Mouse (Mus musculus) kidney, embryonic 14.5 days (tissue): Measurements from ENCODE around the gene Aaas. TPM values are rescaled to one million over a fixed set of nuclear protein-coding genes. Genes with fewer than 3 reads are reported as not detected.
A peak's percentile ranks its signal among the peaks of the same experiment; 100 is the strongest.

Source experiments
- ATAC-seq: fragments of 200-750 bp; cut with Nextera tagmentation; 2 replicates; pipeline ENCODE4 v1.8.0; 2017; ENCODE audit warnings: moderate number of reproducible peaks, mild to moderate bottlenecking, moderate TSS enrichment, moderate library complexity; ENCODE audit not compliant: low FRiP score, low TSS enrichment
- H3K27ac ChIP-seq: fragments of 300-500 bp; sonication (generic); 2 replicates; pipeline ENCODE4 v1.5.1; 2014; ENCODE audit warnings: low read depth, mild to moderate bottlenecking, low read length, moderate library complexity, mixed read lengths
- H3K27me3 ChIP-seq: fragments of 300-500 bp; sonication (generic); 2 replicates; pipeline ENCODE4 v1.6.1; 2014; ENCODE audit warnings: mild to moderate bottlenecking, low read length; ENCODE audit not compliant: control insufficient read depth, insufficient read depth
- H3K36me3 ChIP-seq: fragments of 300-500 bp; sonication (generic); 2 replicates; pipeline ENCODE4 v1.6.1; 2014; ENCODE audit warnings: low read length, mixed read lengths; ENCODE audit not compliant: control insufficient read depth, insufficient read depth
- H3K4me1 ChIP-seq: fragments of 300-500 bp; sonication (generic); 2 replicates; pipeline ENCODE4 v1.6.1; 2014; ENCODE audit warnings: low read length, mixed read lengths; ENCODE audit not compliant: control insufficient read depth, insufficient read depth
- H3K4me2 ChIP-seq: fragments of 300-500 bp; sonication (generic); replicated peaks from 2 replicates; pipeline ENCODE4 v1.6.1; 2014; ENCODE audit warnings: low read depth, mild to moderate bottlenecking, low read length
- H3K4me3 ChIP-seq: fragments of 300-500 bp; sonication (generic); 2 replicates; pipeline ENCODE4 v1.5.1; 2014; ENCODE audit warnings: mild to moderate bottlenecking, low read length
- H3K9ac ChIP-seq: fragments of 300-500 bp; sonication (generic); 2 replicates; pipeline ENCODE4 v1.6.1; 2014; ENCODE audit warnings: low read depth, mild to moderate bottlenecking, low read length, moderate library complexity
- H3K9me3 ChIP-seq: fragments of 300-500 bp; sonication (generic); 2 replicates; pipeline ENCODE4 v1.6.1; 2016; ENCODE audit warnings: low read length; ENCODE audit not compliant: control insufficient read depth
- WGBS: fragments of 180-500 bp; shearing (Covaris S2); extraction: QIAGEN DNeasy Blood & Tissue Kit; methylation state at CpG from one replicate; pipeline ENCODE4 v1.1.7; 2014; 5-methylcytosine and 5-hydroxymethylcytosine counted together
- polyA plus RNA-seq: library from polyadenylated mRNA; unstranded; fragments of >200 nt; fragmentation: Nextera tagmentation; extraction: Ambion mirVana; gene quantifications from 2 replicates; pipeline ENCODE4 v1.2.1, GENCODE M21; 2014

Aaas gene
- polyA plus RNA-seq, 1 experiment from 2014 or later, result 84.7 TPM

DNA sequence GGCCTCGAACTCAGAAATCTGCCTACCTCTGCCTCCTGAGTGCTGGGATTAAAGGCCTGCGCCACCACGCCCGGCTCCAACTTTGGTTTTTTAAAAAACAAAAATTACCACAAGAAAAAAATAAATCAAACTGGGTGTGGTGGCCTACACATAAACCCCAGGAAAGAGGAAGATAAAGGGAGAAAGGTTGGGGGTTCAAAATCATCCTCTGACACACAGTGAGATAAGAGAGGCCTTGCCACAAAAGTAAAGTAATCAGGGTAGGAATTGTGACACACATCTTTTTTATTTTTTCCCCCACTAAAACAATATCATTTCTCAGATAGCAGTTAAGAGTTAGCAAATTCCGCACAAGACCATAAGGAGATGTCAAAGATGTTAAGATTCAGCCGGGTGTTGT, 33.1 kb upstream of the Aaas start:
- no peak overlapping the region for H3K27ac ChIP-seq
- H3K9ac ChIP-seq, result no peak overlapping the region
- H3K9me3 ChIP-seq, result no peaks in the 10 kb centered on the region
- 0 out of 2 replicates have a peak, but pooled peaks cover 5% of the 10 kb centered on the region for H3K4me1 ChIP-seq
- H3K4me3 ChIP-seq, result no peak overlapping the region
- H3K4me2 ChIP-seq, result no peak overlapping the region
- WGBS, result 68% methylated on average over 6 of the region's 6 CpGs
- no peak for ATAC-seq
- no peaks in the 10 kb centered on the region for H3K27me3 ChIP-seq
- no peaks in the 10 kb centered on the region for H3K36me3 ChIP-seq

GRCm38 (mm10) chr15:102381575-102381974, 31.0 kb upstream of the Aaas start:
- H3K36me3 ChIP-seq, result no peaks in the 10 kb centered on the region
- no peak overlapping the region for H3K9ac ChIP-seq
- WGBS, result 3% methylated on average over 7 of the region's 7 CpGs
- H3K9me3 ChIP-seq, result no peaks in the 10 kb centered on the region
- H3K27me3 ChIP-seq, result no peaks in the 10 kb centered on the region
- no peak overlapping the region for H3K4me2 ChIP-seq
- peak; percentile 54 for ATAC-seq
- H3K4me3 ChIP-seq, result no peak overlapping the region
- no peak overlapping the region for H3K27ac ChIP-seq
- H3K4me1 ChIP-seq, result peaks cover 17% of the 10 kb centered on the region

GRCm38 (mm10) chr15:102377810-102378262, 27.3 kb upstream of the Aaas start:
- peak overlapping the region; percentile 87 for H3K4me2 ChIP-seq
- H3K9ac ChIP-seq, result peak overlapping the region; percentile 23; the same call in 1 of the 2 replicates
- no peaks in the 10 kb centered on the region for H3K36me3 ChIP-seq
- WGBS, result 7% methylated on average over 10 of the region's 10 CpGs
- ATAC-seq, result peak; percentile 33; the same call in 1 of the 2 replicates
- H3K27me3 ChIP-seq, result no peaks in the 10 kb centered on the region
- H3K9me3 ChIP-seq, result no peaks in the 10 kb centered on the region
- peak overlapping the region; percentile 68 for H3K27ac ChIP-seq
- H3K4me3 ChIP-seq, result no peak overlapping the region
- H3K4me1 ChIP-seq, result peaks cover 24% of the 10 kb centered on the region

GRCm38 (mm10) chr15:102377163-102377543, 26.6 kb upstream of the Aaas start:
- Histone ChIP-seq H3K9me3 (no peaks in the 10 kb centered on the region), H3K4me2 (peak overlapping the region; percentile 87), H3K36me3 (no peaks in the 10 kb centered on the region), H3K4me3 (peak overlapping the region; percentile 47), H3K9ac (peak overlapping the region; percentile 67), H3K27me3 (no peaks in the 10 kb centered on the region), H3K27ac (peak overlapping the region; percentile 76; the same call in 1 of the 2 replicates), H3K4me1 (peaks cover 24% of the 10 kb centered on the region)
- under 1% methylated on average over 7 of the region's 7 CpGs for WGBS
- ATAC-seq, result peak; percentile 73

DNA sequence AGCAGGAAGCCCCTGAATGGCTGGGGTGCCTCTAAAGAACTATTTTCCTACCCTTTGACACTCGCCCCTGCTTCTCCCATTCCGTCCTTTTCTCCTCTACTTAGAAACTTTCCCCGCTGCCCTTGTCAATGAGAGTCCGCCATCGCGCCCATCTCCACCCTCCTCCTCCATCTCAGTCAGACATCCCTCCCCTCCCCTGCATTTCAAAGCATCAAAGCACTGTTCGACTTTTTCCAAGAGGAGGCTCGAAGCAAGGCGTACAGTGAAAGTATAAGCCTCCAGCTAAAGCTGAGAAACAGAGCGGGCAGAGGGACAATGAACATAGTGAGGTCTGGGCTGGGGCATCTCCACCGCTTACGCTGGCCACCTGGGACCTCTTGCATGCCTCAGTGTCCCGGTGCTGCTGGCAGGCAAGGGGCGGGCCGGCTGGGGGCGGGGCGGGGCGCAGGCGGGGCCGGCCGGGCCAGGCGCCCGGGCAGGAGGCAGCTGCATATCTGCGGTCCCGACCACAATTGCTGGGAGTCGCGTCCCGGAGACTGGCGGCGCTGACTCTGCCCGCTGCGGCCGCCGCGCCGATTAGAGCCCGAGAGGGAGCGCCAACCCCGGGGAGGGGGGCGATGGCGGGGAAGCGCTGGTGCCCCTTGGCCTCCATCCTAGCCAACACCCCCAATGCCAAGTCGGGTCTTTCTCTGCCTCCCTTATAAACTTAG, 26.0 kb upstream of the Aaas start:
- Histone ChIP-seq H3K27ac (peak overlapping the region; percentile 76), H3K4me3 (peak overlapping the region; percentile 47), H3K9me3 (no peaks in the 10 kb centered on the region), H3K4me1 (peaks cover 21% of the 10 kb centered on the region), H3K4me2 (peak overlapping the region; percentile 87), H3K27me3 (no peaks in the 10 kb centered on the region), H3K9ac (peak overlapping the region; percentile 67), H3K36me3 (no peaks in the 10 kb centered on the region)
- under 1% methylated on average over 42 of the region's 43 CpGs for whole genome bisulfite sequencing
- peak; percentile 86 for ATAC-seq

DNA sequence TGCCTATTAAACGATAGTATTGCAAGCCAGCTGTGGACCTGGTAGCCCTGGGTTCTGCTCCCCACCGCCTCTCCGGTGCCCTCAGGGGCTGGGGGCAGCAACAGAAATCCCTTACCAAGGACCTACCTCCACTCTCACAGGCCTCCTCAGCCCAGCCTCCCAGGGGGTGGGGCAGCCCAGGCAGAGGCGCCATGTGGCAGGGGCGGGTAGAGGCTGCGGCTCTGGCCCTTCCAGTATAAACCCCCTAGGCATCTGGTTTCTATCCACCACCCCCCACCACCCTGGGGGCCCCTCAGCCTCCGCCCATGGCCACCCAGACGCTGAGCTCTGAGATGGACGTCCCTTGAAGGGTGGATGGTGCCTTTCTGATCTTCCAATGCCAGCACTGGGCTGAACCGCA, 20.2 kb upstream of the Aaas start:
- H3K4me3 ChIP-seq, result peak overlapping the region; percentile 9; the same call in 1 of the 2 replicates
- H3K27me3 ChIP-seq, result peaks cover 3% of the 10 kb centered on the region; the same call in 1 of the 2 replicates
- 7% methylated on average over 10 of the region's 10 CpGs for WGBS
- no peaks in the 10 kb centered on the region for H3K9me3 ChIP-seq
- H3K9ac ChIP-seq, result peak overlapping the region; percentile 42
- no peak overlapping the region for H3K27ac ChIP-seq
- peaks cover 11% of the 10 kb centered on the region for H3K4me1 ChIP-seq
- peak overlapping the region; percentile 35 for H3K4me2 ChIP-seq
- no peaks in the 10 kb centered on the region for H3K36me3 ChIP-seq
- ATAC-seq, result peak; percentile 65

GRCm38 (mm10) chr15:102369972-102370371, 19.4 kb upstream of the Aaas start:
- Histone ChIP-seq H3K36me3 (no peaks in the 10 kb centered on the region), H3K4me1 (peaks cover 11% of the 10 kb centered on the region), H3K27me3 (peaks cover 3% of the 10 kb centered on the region; the same call in 1 of the 2 replicates), H3K9me3 (no peaks in the 10 kb centered on the region), H3K9ac (no peak overlapping the region), H3K4me2 (no peak overlapping the region; the same call in 1 of the 2 replicates), H3K27ac (no peak overlapping the region), H3K4me3 (no peak overlapping the region)
- ATAC-seq, result no peak
- WGBS, result 14% methylated on average over 13 of the region's 13 CpGs

DNA sequence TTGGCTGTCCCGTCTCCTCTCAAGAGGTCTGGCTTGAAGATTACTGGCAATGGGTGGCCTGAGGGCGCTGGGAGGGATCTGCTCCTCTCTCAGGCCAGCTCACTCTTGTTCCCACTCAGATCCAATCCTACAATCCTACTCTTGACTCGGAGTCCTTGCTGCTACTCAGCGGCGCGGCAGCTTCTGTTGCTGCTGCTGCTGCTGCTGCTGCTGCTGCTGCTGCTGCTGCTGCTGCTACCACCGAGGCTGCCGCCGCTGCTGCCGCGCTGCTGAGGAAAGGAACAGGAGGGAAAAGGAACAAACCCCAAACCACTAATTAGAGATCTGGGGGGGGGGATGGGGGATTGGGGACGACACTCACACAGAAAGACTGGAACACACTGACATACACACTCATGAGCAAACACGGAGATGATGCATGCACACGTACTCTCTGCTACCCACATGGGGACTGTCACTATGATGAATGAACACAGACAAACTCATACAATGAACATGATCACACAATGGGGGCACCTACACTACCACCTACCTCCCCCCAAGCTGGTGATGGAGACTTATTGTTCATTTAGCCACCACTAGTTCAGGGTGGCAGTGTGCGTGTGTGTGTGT, 16.3 kb upstream of the Aaas start, which contains the start of gene Sp7:
Gene Sp7, minus strand, starts transcription at position 450 of the 612 bp plus-strand sequence.
- Histone ChIP-seq H3K4me2 (peak within 1 kb of the TSS; percentile 47), H3K9ac (peak within 1 kb of the TSS; percentile 50; the same call in 1 of the 2 replicates), H3K27me3 (peaks cover 3% of the 10 kb centered on the region; the same call in 1 of the 2 replicates), H3K9me3 (no peaks in the 10 kb centered on the region), H3K4me1 (peaks cover 19% of the 10 kb centered on the region), H3K27ac (no peak within 1 kb of the TSS), H3K4me3 (peak within 1 kb of the TSS; percentile 26), H3K36me3 (no peaks in the 10 kb centered on the region)
- ATAC-seq, result no peak
- WGBS, result 7% methylated on average over 15 of the region's 15 CpGs

- Histone ChIP-seq H3K36me3 (no peaks in the 10 kb centered on the region), H3K27ac (no peak overlapping the region), H3K4me2 (peak overlapping the region; percentile 47), H3K4me3 (peak overlapping the region; percentile 26), H3K4me1 (peaks cover 18% of the 10 kb centered on the region), H3K9ac (peak overlapping the region; percentile 50; the same call in 1 of the 2 replicates), H3K9me3 (no peaks in the 10 kb centered on the region), H3K27me3 (peaks cover 3% of the 10 kb centered on the region; the same call in 1 of the 2 replicates)
- 5% methylated on average over 7 of the region's 7 CpGs for WGBS
- ATAC-seq, result no peak
Measured at GRCm38 (mm10) chr15:102366238-102366637, 15.7 kb upstream of the Aaas start.
